Mouse (Mus musculus) layer of hippocampus, adult 11-12 months (tissue): Measurements from ENCODE around the gene Tmem260.

Source experiments
- DNase-seq: peaks from one replicate; pipeline ENCODE4 v3.0.0; 2022; ENCODE audit warnings: low spot score

The Tmem260 gene

GRCm38 (mm10) chr14:48553754-48554153 lies 107.8 kb downstream of the Tmem260 start:
- no peak for DNase-seq

- no peak for DNase-seq
Observed at GRCm38 (mm10) chr14:48558975-48559374, 113.1 kb downstream of the Tmem260 start.

- no peak for DNase-seq
Observed at GRCm38 (mm10) chr14:48559736-48560135, 113.8 kb downstream of the Tmem260 start.

DNA sequence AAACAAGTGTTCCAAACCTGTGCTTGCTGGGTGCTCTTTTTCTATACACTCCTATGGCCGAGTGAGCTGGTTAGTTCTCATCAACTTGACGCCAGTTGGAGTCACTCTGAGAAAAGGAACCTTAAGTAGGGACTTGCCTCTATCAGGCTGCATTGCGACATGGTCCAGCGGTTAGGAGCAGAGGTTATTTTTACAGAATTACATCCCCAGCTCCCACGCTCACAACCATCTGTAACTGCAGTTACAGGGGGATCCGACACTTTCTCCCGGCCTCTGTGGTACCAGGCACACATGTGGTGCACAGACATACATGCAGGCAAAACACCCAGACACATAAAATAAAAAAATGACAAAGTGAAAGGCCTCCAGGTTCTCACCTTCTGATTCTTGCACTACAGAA lies 120.7 kb downstream of the Tmem260 start:
- DNase-seq, result no peak
